Mouse (Mus musculus): ENCODE results near the gene Dedd. TPM values are rescaled to one million over a fixed set of nuclear protein-coding genes. Genes with fewer than 3 reads are reported as not detected.

Gene Dedd
- polyA plus RNA-seq, 1 experiment from 2014 or later: 52.1 TPM

- Histone ChIP-seq H3K9ac (ENCODE audit: low read length) (no peak overlapping the region), H3K4me1 (replicated peaks; ENCODE audit: control insufficient read depth, insufficient read depth, low read length) (no peaks in the 10 kb centered on the region), H3K4me3 (ENCODE audit: low read length) (no peak overlapping the region), H3K36me3 (ENCODE audit: control insufficient read depth, insufficient read depth, low read length) (no peaks in the 10 kb centered on the region), H3K4me2 (ENCODE audit: low read depth, low read length) (no peak overlapping the region), H3K27ac (ENCODE audit: low read length) (no peak overlapping the region), H3K27me3 (ENCODE audit: control insufficient read depth, insufficient read depth, low read depth, low read length) (no peaks in the 10 kb centered on the region), H3K9me3 (ENCODE audit: control insufficient read depth, low read length) (no peaks in the 10 kb centered on the region)
- peak; percentile 23; the same call in 1 of the 2 replicates for ATAC-seq (ENCODE audit: low read depth)
- 25% methylated on average over 6 of the region's 6 CpGs for WGBS
Measured at GRCm38 (mm10) chr1:171387099-171387498, 58.2 kb downstream of the Dedd start.

DNA sequence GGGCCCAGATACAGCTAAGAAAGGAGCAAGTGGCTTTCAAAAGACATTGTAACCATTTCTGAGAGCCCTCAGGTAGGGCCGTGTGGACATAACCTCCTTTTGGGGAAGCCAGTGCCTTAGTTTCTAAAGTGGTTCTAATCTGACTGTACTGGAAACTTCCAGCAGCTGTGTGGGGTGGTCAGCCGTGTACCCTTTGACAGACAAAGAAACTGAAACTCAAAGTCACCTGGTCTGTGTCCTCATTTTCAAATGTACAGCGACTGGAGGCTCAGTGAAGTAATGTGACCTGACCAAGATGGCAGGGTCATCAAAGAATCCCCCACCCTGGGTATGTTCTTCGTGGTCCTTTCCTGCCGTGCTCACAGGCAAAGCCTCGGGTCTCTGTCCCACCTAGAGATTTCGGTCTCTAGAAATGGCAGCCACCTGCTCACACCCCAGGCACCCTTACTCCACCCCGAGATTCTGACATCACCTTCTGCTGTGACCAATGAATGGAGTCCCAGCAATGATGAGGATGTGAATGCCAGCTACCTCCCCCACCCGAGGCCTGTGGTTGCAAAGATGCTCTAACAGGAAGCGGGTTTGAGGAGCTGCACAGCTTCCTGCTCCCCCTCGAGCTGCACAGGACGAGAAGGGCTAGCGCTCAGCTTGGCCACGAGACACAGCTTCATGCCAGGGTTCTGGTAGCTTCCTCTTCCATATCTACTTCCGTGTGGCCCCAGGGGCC lies 59.6 kb downstream of the Dedd start, which contains the start of gene Arhgap30:
TSS of gene Arhgap30 (plus strand) at position 579 of the 727 bp plus-strand sequence.
- ATAC-seq (ENCODE audit: low read depth): 0 out of 2 replicates have a peak, but pooled peaks have one; percentile 35
- H3K9me3 ChIP-seq (ENCODE audit: control insufficient read depth, low read length): no peaks in the 10 kb centered on the region
- WGBS: 69% methylated on average over 15 of the region's 15 CpGs
- no peak within 1 kb of the TSS for H3K4me2 ChIP-seq (ENCODE audit: low read depth, low read length)
- peak within 1 kb of the TSS; percentile 13; the same call in 1 of the 2 replicates for H3K4me3 ChIP-seq (ENCODE audit: low read length)
- no peaks in the 10 kb centered on the region for H3K4me1 ChIP-seq (replicated peaks; ENCODE audit: control insufficient read depth, insufficient read depth, low read length)
- H3K36me3 ChIP-seq (ENCODE audit: control insufficient read depth, insufficient read depth, low read length): no peaks in the 10 kb centered on the region
- H3K9ac ChIP-seq (ENCODE audit: low read length): no peak within 1 kb of the TSS
- no peak within 1 kb of the TSS; the same call in 1 of the 2 replicates for H3K27ac ChIP-seq (ENCODE audit: low read length)
- no peaks in the 10 kb centered on the region for H3K27me3 ChIP-seq (ENCODE audit: control insufficient read depth, insufficient read depth, low read depth, low read length)

GRCm38 (mm10) chr1:171390101-171390500 lies 61.2 kb downstream of the Dedd start:
- WGBS: 62% methylated on average over 4 of the region's 4 CpGs
- Histone ChIP-seq H3K27me3 (ENCODE audit: control insufficient read depth, insufficient read depth, low read depth, low read length) (no peaks in the 10 kb centered on the region), H3K4me2 (ENCODE audit: low read depth, low read length) (no peak overlapping the region), H3K9me3 (ENCODE audit: control insufficient read depth, low read length) (no peaks in the 10 kb centered on the region), H3K36me3 (ENCODE audit: control insufficient read depth, insufficient read depth, low read length) (no peaks in the 10 kb centered on the region), H3K9ac (ENCODE audit: low read length) (no peak overlapping the region), H3K4me3 (ENCODE audit: low read length) (no peak overlapping the region), H3K4me1 (replicated peaks; ENCODE audit: control insufficient read depth, insufficient read depth, low read length) (no peaks in the 10 kb centered on the region), H3K27ac (ENCODE audit: low read length) (no peak overlapping the region)
- peak; percentile 50; the same call in 1 of the 2 replicates for ATAC-seq (ENCODE audit: low read depth)

Other genes starting within 250 kb of the Dedd start
- 15.7 and 20.4 TPM in 2 replicates for gene Cfap126, start 215.2 kb upstream of the Dedd start, polyA plus RNA-seq (2015; fragmentation: Nextera tagmentation; extraction: Ambion mirVana)
- 263 and 285 TPM in 2 replicates for gene Sdhc, start 178.5 kb upstream of the Dedd start, polyA plus RNA-seq (2015; fragmentation: Nextera tagmentation; extraction: Ambion mirVana)
- gene Mpz, start 178.4 kb upstream of the Dedd start, polyA plus RNA-seq (2015; fragmentation: Nextera tagmentation; extraction: Ambion mirVana): 0.78 and 1.3 TPM in 2 replicates
- gene Pcp4l1, start 132.9 kb upstream of the Dedd start, polyA plus RNA-seq (2015; fragmentation: Nextera tagmentation; extraction: Ambion mirVana): 6.6 and 7.2 TPM in 2 replicates
- gene Nr1i3, start 115.2 kb upstream of the Dedd start, polyA plus RNA-seq (2015; fragmentation: Nextera tagmentation; extraction: Ambion mirVana): 0.19 and 0.23 TPM in 2 replicates
- gene Tomm40l, start 106.6 kb upstream of the Dedd start, polyA plus RNA-seq (2015; fragmentation: Nextera tagmentation; extraction: Ambion mirVana): 32.0 and 33.3 TPM in 2 replicates
- gene Apoa2, start 104.1 kb upstream of the Dedd start, polyA plus RNA-seq (2015; fragmentation: Nextera tagmentation; extraction: Ambion mirVana): 13.3 and 111 TPM in 2 replicates
- 52.8 and 59.4 TPM in 2 replicates for gene Fcer1g, start 94.8 kb upstream of the Dedd start, polyA plus RNA-seq (2015; fragmentation: Nextera tagmentation; extraction: Ambion mirVana)
- gene Adamts4, start 78.7 kb upstream of the Dedd start, polyA plus RNA-seq (2015; fragmentation: Nextera tagmentation; extraction: Ambion mirVana): 8.4 and 9.2 TPM in 2 replicates
- 227 and 230 TPM in 2 replicates for gene Ndufs2, start 77.8 kb upstream of the Dedd start, polyA plus RNA-seq (2015; fragmentation: Nextera tagmentation; extraction: Ambion mirVana)
- gene B4galt3, start 58.8 kb upstream of the Dedd start, polyA plus RNA-seq (2015; fragmentation: Nextera tagmentation; extraction: Ambion mirVana): 92.6 and 98.6 TPM in 2 replicates
- gene Ppox, start 48.0 kb upstream of the Dedd start, polyA plus RNA-seq (2015; fragmentation: Nextera tagmentation; extraction: Ambion mirVana): 53.9 and 56.8 TPM in 2 replicates
- gene Usp21, start 41.2 kb upstream of the Dedd start, polyA plus RNA-seq (2015; fragmentation: Nextera tagmentation; extraction: Ambion mirVana): 69.8 and 76.0 TPM in 2 replicates
- gene Ufc1, start 34.1 kb upstream of the Dedd start, polyA plus RNA-seq (2015; fragmentation: Nextera tagmentation; extraction: Ambion mirVana): 109 and 111 TPM in 2 replicates
- gene Nit1, start 16.5 kb downstream of the Dedd start, polyA plus RNA-seq (2015; fragmentation: Nextera tagmentation; extraction: Ambion mirVana): 43.5 and 44.9 TPM in 2 replicates
- 86.4 and 99.8 TPM in 2 replicates for gene Pfdn2, start 16.5 kb downstream of the Dedd start, polyA plus RNA-seq (2015; fragmentation: Nextera tagmentation; extraction: Ambion mirVana)
- 3.8 and 4.4 TPM in 2 replicates for gene Klhdc9, start 31.7 kb downstream of the Dedd start, polyA plus RNA-seq (2015; fragmentation: Nextera tagmentation; extraction: Ambion mirVana)
- gene Nectin4, start 41.0 kb downstream of the Dedd start, polyA plus RNA-seq (2015; fragmentation: Nextera tagmentation; extraction: Ambion mirVana): 7.4 and 9.4 TPM in 2 replicates
- 2.6 and 3.2 TPM in 2 replicates for gene Arhgap30, start 59.8 kb downstream of the Dedd start, polyA plus RNA-seq (2015; fragmentation: Nextera tagmentation; extraction: Ambion mirVana)
- 73.6 and 81.7 TPM in 2 replicates for gene Usf1, start 82.2 kb downstream of the Dedd start, polyA plus RNA-seq (2015; fragmentation: Nextera tagmentation; extraction: Ambion mirVana)
- 5.9 and 8.4 TPM in 2 replicates for gene Tstd1, start 89.7 kb downstream of the Dedd start, polyA plus RNA-seq (2015; fragmentation: Nextera tagmentation; extraction: Ambion mirVana)
- 134 and 145 TPM in 2 replicates for gene F11r, start 108.4 kb downstream of the Dedd start, polyA plus RNA-seq (2015; fragmentation: Nextera tagmentation; extraction: Ambion mirVana)
- 11.8 and 13.6 TPM in 2 replicates for gene Alyref2, start 174.3 kb downstream of the Dedd start, polyA plus RNA-seq (2015; fragmentation: Nextera tagmentation; extraction: Ambion mirVana)
- gene Itln1, start 206.1 kb downstream of the Dedd start, polyA plus RNA-seq (2015; fragmentation: Nextera tagmentation; extraction: Ambion mirVana): not detected in 2 replicates
- 0.85 and 1.0 TPM in 2 replicates for gene Cd244a, start 230.0 kb downstream of the Dedd start, polyA plus RNA-seq (2015; fragmentation: Nextera tagmentation; extraction: Ambion mirVana)